Mouse (Mus musculus) kidney, embryonic 15.5 days (tissue): ENCODE measurements at regions not wholly inside any gene's neighbourhood (a gene's known extent, or its start where the extent isn't known, plus 50 kb on each side); places are given as distances from the start of the nearest gene placed in this dataset.

ENCODE experiments used
- ATAC-seq: fragments of 200-750 bp; cut with Nextera tagmentation; replicated peaks from 2 replicates; pipeline ENCODE4 v1.8.0; 2017; ENCODE audit warnings: moderate TSS enrichment; ENCODE audit not compliant: low FRiP score
- H3K27ac ChIP-seq: fragments of 300-500 bp; sonication (generic); 2 replicates; pipeline ENCODE4 v1.5.1; 2015; ENCODE audit warnings: mild to moderate bottlenecking, inconsistent platforms
- H3K27me3 ChIP-seq: fragments of 300-500 bp; sonication (generic); 2 replicates; pipeline ENCODE4 v1.6.1; 2015; ENCODE audit warnings: inconsistent platforms
- H3K36me3 ChIP-seq: fragments of 300-500 bp; sonication (generic); 2 replicates; pipeline ENCODE4 v1.6.1; 2015; ENCODE audit warnings: inconsistent platforms
- H3K4me1 ChIP-seq: fragments of 300-500 bp; sonication (generic); 2 replicates; pipeline ENCODE4 v1.6.1; 2015; ENCODE audit warnings: inconsistent platforms
- H3K4me2 ChIP-seq: fragments of 300-500 bp; sonication (generic); 2 replicates; pipeline ENCODE4 v1.6.1; 2015; ENCODE audit warnings: moderate library complexity, mild to moderate bottlenecking, inconsistent platforms
- H3K4me3 ChIP-seq: fragments of 300-500 bp; sonication (generic); replicated peaks from 2 replicates; pipeline ENCODE4 v1.5.1; 2015; ENCODE audit warnings: mild to moderate bottlenecking, inconsistent platforms
- H3K9ac ChIP-seq: fragments of 300-500 bp; sonication (generic); 2 replicates; pipeline ENCODE4 v1.6.1; 2015; ENCODE audit warnings: mild to moderate bottlenecking, inconsistent platforms
- H3K9me3 ChIP-seq: fragments of 300-500 bp; sonication (generic); replicated peaks from 2 replicates; pipeline ENCODE4 v1.6.1; 2016; ENCODE audit warnings: inconsistent platforms
- WGBS: fragments of 180-500 bp; shearing (Covaris S2); methylation state at CpG from one replicate; pipeline ENCODE4 v1.1.7; 2015; ENCODE audit warnings: mixed read lengths; 5-methylcytosine and 5-hydroxymethylcytosine counted together

- no peak overlapping the region for H3K27ac ChIP-seq
- H3K36me3 ChIP-seq, result no peaks in the 10 kb centered on the region
- H3K27me3 ChIP-seq, result no peaks in the 10 kb centered on the region
- no peaks in the 10 kb centered on the region for H3K9me3 ChIP-seq
- H3K4me1 ChIP-seq, result no peaks in the 10 kb centered on the region
- H3K4me2 ChIP-seq, result no peak overlapping the region
- 52% methylated on average over 2 of the region's 2 CpGs for WGBS
- no peak for ATAC-seq
- no peak overlapping the region for H3K4me3 ChIP-seq
- H3K9ac ChIP-seq, result no peak overlapping the region
These were observed 895.8 kb upstream of the Tmprss15 start for GRCm38 (mm10) chr16:79986746-79987145.

GRCm38 (mm10) chr16:79972146-79972545 lies 881.2 kb upstream of the Tmprss15 start:
- no peak for ATAC-seq
- Histone ChIP-seq H3K4me1 (no peaks in the 10 kb centered on the region), H3K36me3 (no peaks in the 10 kb centered on the region), H3K9ac (no peak overlapping the region), H3K27ac (no peak overlapping the region), H3K27me3 (no peaks in the 10 kb centered on the region), H3K9me3 (no peaks in the 10 kb centered on the region), H3K4me2 (no peak overlapping the region), H3K4me3 (no peak overlapping the region)
- 90% methylated on average over 6 of the region's 6 CpGs for WGBS

- Histone ChIP-seq H3K27me3 (no peaks in the 10 kb centered on the region), H3K4me3 (no peak overlapping the region), H3K4me2 (no peak overlapping the region), H3K27ac (no peak overlapping the region), H3K9me3 (no peaks in the 10 kb centered on the region), H3K36me3 (no peaks in the 10 kb centered on the region), H3K9ac (no peak overlapping the region), H3K4me1 (no peaks in the 10 kb centered on the region)
- ATAC-seq, result no peak
- WGBS, result 70% methylated on average over 2 of the region's 2 CpGs
These were observed 846.1 kb upstream of the Tmprss15 start for GRCm38 (mm10) chr16:79937042-79937441.

GRCm38 (mm10) chr16:79907126-79907525 lies 816.2 kb upstream of the Tmprss15 start:
- Histone ChIP-seq H3K27ac (no peak overlapping the region), H3K4me1 (no peaks in the 10 kb centered on the region), H3K4me2 (no peak overlapping the region), H3K9me3 (no peaks in the 10 kb centered on the region), H3K9ac (no peak overlapping the region), H3K27me3 (no peaks in the 10 kb centered on the region), H3K4me3 (no peak overlapping the region), H3K36me3 (no peaks in the 10 kb centered on the region)
- 78% methylated on average over 1 of the region's 1 CpGs for WGBS
- ATAC-seq, result no peak

GRCm38 (mm10) chr16:79901467-79901866 lies 810.6 kb upstream of the Tmprss15 start:
- 66% methylated on average over 2 of the region's 2 CpGs for WGBS
- H3K27ac ChIP-seq, result no peak overlapping the region
- no peak for ATAC-seq

GRCm38 (mm10) chr16:79881855-79882254 lies 791.0 kb upstream of the Tmprss15 start:
- 68% methylated on average over 3 of the region's 3 CpGs for WGBS
- H3K27me3 ChIP-seq, result no peaks in the 10 kb centered on the region
- H3K4me2 ChIP-seq, result no peak overlapping the region
- no peak overlapping the region for H3K4me3 ChIP-seq
- no peak overlapping the region for H3K9ac ChIP-seq
- no peak overlapping the region for H3K27ac ChIP-seq
- H3K4me1 ChIP-seq, result no peaks in the 10 kb centered on the region
- no peaks in the 10 kb centered on the region for H3K9me3 ChIP-seq
- ATAC-seq, result no peak
- no peaks in the 10 kb centered on the region for H3K36me3 ChIP-seq

More at GRCm38 (mm10) chr16:79901467-79901866, 810.6 kb upstream of the Tmprss15 start:
- Histone ChIP-seq H3K4me1 (no peaks in the 10 kb centered on the region), H3K9me3 (no peaks in the 10 kb centered on the region), H3K4me2 (no peak overlapping the region), H3K4me3 (no peak overlapping the region), H3K36me3 (no peaks in the 10 kb centered on the region), H3K9ac (no peak overlapping the region), H3K27me3 (no peaks in the 10 kb centered on the region)

GRCm38 (mm10) chr16:79878063-79878462 lies 787.2 kb upstream of the Tmprss15 start:
- 40% methylated on average over 4 of the region's 4 CpGs for WGBS
- no peak for ATAC-seq
- no peaks in the 10 kb centered on the region for H3K36me3 ChIP-seq

GRCm38 (mm10) chr16:79876827-79877226 lies 785.9 kb upstream of the Tmprss15 start:
- ATAC-seq, result no peak
- WGBS, result 83% methylated on average over 1 of the region's 1 CpGs
- no peak overlapping the region for H3K4me2 ChIP-seq
- no peaks in the 10 kb centered on the region for H3K9me3 ChIP-seq
- H3K9ac ChIP-seq, result no peak overlapping the region
- no peak overlapping the region for H3K4me3 ChIP-seq
- H3K27ac ChIP-seq, result no peak overlapping the region
- no peaks in the 10 kb centered on the region for H3K27me3 ChIP-seq
- H3K36me3 ChIP-seq, result no peaks in the 10 kb centered on the region
- no peaks in the 10 kb centered on the region for H3K4me1 ChIP-seq

More at GRCm38 (mm10) chr16:79878063-79878462, 787.2 kb upstream of the Tmprss15 start:
- Histone ChIP-seq H3K4me2 (no peak overlapping the region), H3K9me3 (no peaks in the 10 kb centered on the region), H3K4me1 (no peaks in the 10 kb centered on the region), H3K4me3 (no peak overlapping the region), H3K27ac (no peak overlapping the region), H3K9ac (no peak overlapping the region), H3K27me3 (no peaks in the 10 kb centered on the region)

GRCm38 (mm10) chr16:79870578-79871270 lies 779.8 kb upstream of the Tmprss15 start:
- WGBS, result 87% methylated on average over 8 of the region's 8 CpGs
- no peaks in the 10 kb centered on the region for H3K9me3 ChIP-seq
- no peak overlapping the region for H3K4me2 ChIP-seq
- no peak overlapping the region for H3K27ac ChIP-seq
- H3K27me3 ChIP-seq, result no peaks in the 10 kb centered on the region
- no peak for ATAC-seq
- H3K36me3 ChIP-seq, result no peaks in the 10 kb centered on the region
- H3K9ac ChIP-seq, result no peak overlapping the region
- no peaks in the 10 kb centered on the region for H3K4me1 ChIP-seq
- no peak overlapping the region for H3K4me3 ChIP-seq

GRCm38 (mm10) chr16:79859540-79859939 lies 768.6 kb upstream of the Tmprss15 start:
- Histone ChIP-seq H3K27me3 (no peaks in the 10 kb centered on the region), H3K9ac (no peak overlapping the region), H3K27ac (no peak overlapping the region), H3K4me3 (no peak overlapping the region), H3K4me2 (no peak overlapping the region), H3K9me3 (no peaks in the 10 kb centered on the region), H3K36me3 (no peaks in the 10 kb centered on the region), H3K4me1 (no peaks in the 10 kb centered on the region)
- no peak for ATAC-seq
- WGBS, result 73% methylated on average over 1 of the region's 1 CpGs

GRCm38 (mm10) chr16:79849152-79849551 lies 758.3 kb upstream of the Tmprss15 start:
- WGBS, result 75% methylated on average over 7 of the region's 7 CpGs
- Histone ChIP-seq H3K27ac (no peak overlapping the region), H3K27me3 (no peaks in the 10 kb centered on the region), H3K4me1 (no peaks in the 10 kb centered on the region), H3K36me3 (no peaks in the 10 kb centered on the region), H3K4me3 (no peak overlapping the region), H3K9me3 (no peaks in the 10 kb centered on the region), H3K9ac (no peak overlapping the region), H3K4me2 (no peak overlapping the region)
- ATAC-seq, result no peak

- no peak overlapping the region for H3K4me2 ChIP-seq
- no peak overlapping the region for H3K27ac ChIP-seq
- no peak overlapping the region for H3K4me3 ChIP-seq
- no peaks in the 10 kb centered on the region for H3K9me3 ChIP-seq
- H3K4me1 ChIP-seq, result no peaks in the 10 kb centered on the region
- no peaks in the 10 kb centered on the region for H3K27me3 ChIP-seq
- H3K9ac ChIP-seq, result no peak overlapping the region
- H3K36me3 ChIP-seq, result no peaks in the 10 kb centered on the region
- 16% methylated on average over 1 of the region's 1 CpGs for WGBS
- peak; percentile 76 for ATAC-seq
These were observed 726.0 kb upstream of the Tmprss15 start for GRCm38 (mm10) chr16:79816913-79817312.

- H3K27me3 ChIP-seq, result no peaks in the 10 kb centered on the region
- H3K27ac ChIP-seq, result no peak overlapping the region
- H3K4me2 ChIP-seq, result no peak overlapping the region
- no peaks in the 10 kb centered on the region for H3K36me3 ChIP-seq
- H3K9me3 ChIP-seq, result no peaks in the 10 kb centered on the region
- ATAC-seq, result no peak
- H3K4me1 ChIP-seq, result no peaks in the 10 kb centered on the region
- no peak overlapping the region for H3K4me3 ChIP-seq
- WGBS, result 54% methylated on average over 3 of the region's 3 CpGs
- no peak overlapping the region for H3K9ac ChIP-seq
These were observed 687.8 kb upstream of the Tmprss15 start for GRCm38 (mm10) chr16:79778729-79779128.
